Mouse (Mus musculus): ENCODE results near the gene Ibtk. TPM values are rescaled to one million over a fixed set of nuclear protein-coding genes. Genes with fewer than 3 reads are reported as not detected.

The Ibtk gene
- polyA plus RNA-seq, 1 experiment from 2014 or later = 44.8 TPM

DNA sequence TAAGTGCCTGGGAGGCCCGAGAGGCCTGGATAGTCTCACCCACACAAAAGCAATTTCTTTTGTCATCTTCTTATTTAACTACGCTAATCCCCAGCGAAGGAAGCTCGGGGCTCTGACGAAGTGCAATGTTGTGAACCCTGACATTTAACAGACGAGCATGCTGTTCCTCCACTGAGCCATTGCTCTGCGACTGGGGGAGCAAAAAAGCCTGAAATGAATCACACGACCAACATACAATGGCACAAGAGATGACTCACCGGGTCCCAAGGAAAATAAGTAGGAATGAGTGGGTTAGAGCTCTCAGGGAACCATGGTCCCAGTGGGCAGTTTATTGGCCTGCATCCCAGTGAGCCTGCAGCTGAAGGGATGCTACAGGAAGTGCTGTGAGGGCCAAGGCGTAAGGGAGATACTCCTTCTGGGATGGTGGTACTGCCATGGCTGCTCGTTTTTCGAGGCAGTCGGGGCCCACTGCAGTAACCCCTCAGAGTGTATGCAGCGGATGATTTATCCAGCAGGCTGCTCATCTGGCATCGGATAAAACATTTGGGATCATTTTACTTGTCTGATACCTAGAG lies 75.1 kb downstream of the Ibtk start:
- Histone ChIP-seq H3K27ac (ENCODE audit: low read depth) (no peak overlapping the region), H3K9ac (no peak overlapping the region), H3K4me1 (ENCODE audit: insufficient read depth) (no peaks in the 10 kb centered on the region), H3K4me2 (no peak overlapping the region), H3K27me3 (ENCODE audit: insufficient read depth, low read length) (no peaks in the 10 kb centered on the region), H3K4me3 (ENCODE audit: low read depth, low read length) (no peak overlapping the region), H3K9me3 (ENCODE audit: low read depth, low read length) (no peaks in the 10 kb centered on the region), H3K36me3 (ENCODE audit: insufficient read depth) (no peaks in the 10 kb centered on the region)
- TF ChIP-seq CTCF (IDR thresholded peaks at IDR 0.05; ENCODE audit: low read depth) = no peak
- ATAC-seq (ENCODE audit: insufficient read depth) (peak; percentile 78), DNase-seq (peak; percentile 63)
- WGBS = 42% methylated on average over 15 of the region's 15 CpGs

DNA sequence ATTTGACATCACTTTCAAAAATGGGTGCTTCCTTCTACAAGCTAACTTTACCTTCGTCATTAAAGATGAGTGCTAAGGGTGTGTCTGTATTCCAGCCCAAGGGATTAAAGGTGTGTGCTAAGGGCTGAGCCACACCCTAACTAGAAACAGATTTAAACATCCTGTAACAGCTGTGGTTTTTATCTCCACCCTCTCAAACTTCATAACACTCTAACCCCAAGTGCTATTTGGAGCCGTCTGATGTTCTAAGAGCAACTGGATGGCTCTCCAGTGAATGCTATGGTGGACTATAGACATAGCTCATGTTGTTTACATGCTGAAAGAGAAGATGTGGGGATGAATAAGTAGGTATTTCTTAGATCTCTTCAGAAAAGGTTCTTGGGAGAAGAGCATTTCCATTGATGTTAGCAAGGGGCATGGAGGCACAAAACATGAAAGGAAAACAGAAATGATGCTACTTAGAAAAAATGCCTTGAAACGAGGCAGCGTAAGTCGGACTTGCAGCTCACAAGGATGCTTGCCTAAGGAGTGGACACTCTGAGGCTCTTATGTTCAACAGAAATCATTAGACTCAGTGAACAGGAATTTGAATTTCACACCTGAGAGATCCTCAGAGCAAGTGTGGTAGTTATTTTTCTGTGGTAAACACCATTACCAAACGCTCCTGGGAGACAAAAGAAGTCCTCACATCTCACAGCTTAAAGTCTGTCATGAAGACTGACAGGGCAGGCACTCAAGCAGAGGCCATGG lies 77.4 kb downstream of the Ibtk start:
- H3K9me3 ChIP-seq (ENCODE audit: low read depth, low read length) = no peaks in the 10 kb centered on the region
- H3K36me3 ChIP-seq (ENCODE audit: insufficient read depth) = no peaks in the 10 kb centered on the region
- DNase-seq = no peak
- H3K4me2 ChIP-seq = no peak overlapping the region
- no peak for ATAC-seq (ENCODE audit: insufficient read depth)
- WGBS = 69% methylated on average over 6 of the region's 6 CpGs
- no peak overlapping the region for H3K9ac ChIP-seq
- TF ChIP-seq CTCF (IDR thresholded peaks at IDR 0.05; ENCODE audit: low read depth) = no peak
- H3K27ac ChIP-seq (ENCODE audit: low read depth) = no peak overlapping the region
- H3K4me3 ChIP-seq (ENCODE audit: low read depth, low read length) = no peak overlapping the region
- no peaks in the 10 kb centered on the region for H3K4me1 ChIP-seq (ENCODE audit: insufficient read depth)
- no peaks in the 10 kb centered on the region for H3K27me3 ChIP-seq (ENCODE audit: insufficient read depth, low read length)

DNA sequence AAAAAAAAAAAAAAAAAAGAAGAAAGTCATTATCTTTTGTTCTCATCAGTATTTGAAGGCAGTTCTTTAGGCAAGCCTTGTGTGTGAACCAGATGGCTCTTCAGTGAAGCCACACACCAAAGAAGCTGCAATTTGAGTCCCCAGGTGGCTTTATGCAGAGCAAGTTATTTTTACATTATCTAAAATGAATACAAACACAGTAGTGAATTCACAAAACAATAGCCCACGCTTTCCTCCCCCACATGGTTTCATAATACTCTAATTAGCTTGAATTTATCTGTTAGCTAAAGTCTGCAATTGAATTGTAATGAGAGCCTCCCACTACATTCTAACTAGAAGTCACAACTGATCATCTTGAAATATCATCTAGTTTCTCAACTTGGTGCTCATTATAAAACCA lies 84.8 kb downstream of the Ibtk start:
- Histone ChIP-seq H3K4me2 (no peak overlapping the region), H3K36me3 (ENCODE audit: insufficient read depth) (no peaks in the 10 kb centered on the region), H3K4me3 (ENCODE audit: low read depth, low read length) (no peak overlapping the region), H3K9me3 (ENCODE audit: low read depth, low read length) (no peaks in the 10 kb centered on the region), H3K27ac (ENCODE audit: low read depth) (no peak overlapping the region), H3K27me3 (ENCODE audit: insufficient read depth, low read length) (no peaks in the 10 kb centered on the region), H3K4me1 (ENCODE audit: insufficient read depth) (no peaks in the 10 kb centered on the region), H3K9ac (no peak overlapping the region)
- no peak for TF ChIP-seq CTCF (IDR thresholded peaks at IDR 0.05; ENCODE audit: low read depth)
- DNase-seq = no peak
- WGBS = 66% methylated on average over 1 of the region's 1 CpGs
- no peak for ATAC-seq (ENCODE audit: insufficient read depth)

DNA sequence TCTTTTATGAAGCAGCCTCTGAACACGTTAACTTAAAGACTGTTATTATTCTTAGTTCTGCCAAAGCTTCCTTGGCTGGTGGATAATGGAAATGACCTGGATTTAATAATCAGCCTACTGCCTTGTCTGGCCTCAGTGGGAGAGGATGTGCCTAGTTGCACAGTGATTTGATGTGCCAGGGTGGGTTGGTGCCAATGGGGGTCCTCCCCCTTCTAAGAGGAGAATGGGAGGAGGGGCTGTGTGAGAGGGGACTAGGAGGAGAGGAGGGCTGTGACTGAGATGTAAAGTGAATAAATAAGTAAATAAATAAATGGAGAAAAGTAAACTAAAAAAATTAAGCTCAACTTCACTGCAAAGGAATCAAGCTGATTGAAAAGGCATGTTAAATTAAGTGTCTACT lies 85.3 kb downstream of the Ibtk start:
- no peak for DNase-seq
- TF ChIP-seq CTCF (IDR thresholded peaks at IDR 0.05; ENCODE audit: low read depth) = no peak
- no peaks in the 10 kb centered on the region for H3K9me3 ChIP-seq (ENCODE audit: low read depth, low read length)
- no peak for ATAC-seq (ENCODE audit: insufficient read depth)
- no peaks in the 10 kb centered on the region for H3K27me3 ChIP-seq (ENCODE audit: insufficient read depth, low read length)
- no peak overlapping the region for H3K4me2 ChIP-seq
- H3K4me3 ChIP-seq (ENCODE audit: low read depth, low read length) = no peak overlapping the region
- H3K4me1 ChIP-seq (ENCODE audit: insufficient read depth) = no peaks in the 10 kb centered on the region
- H3K9ac ChIP-seq = no peak overlapping the region
- 82% methylated on average over 1 of the region's 1 CpGs for WGBS
- H3K27ac ChIP-seq (ENCODE audit: low read depth) = no peak overlapping the region
- H3K36me3 ChIP-seq (ENCODE audit: insufficient read depth) = no peaks in the 10 kb centered on the region

DNA sequence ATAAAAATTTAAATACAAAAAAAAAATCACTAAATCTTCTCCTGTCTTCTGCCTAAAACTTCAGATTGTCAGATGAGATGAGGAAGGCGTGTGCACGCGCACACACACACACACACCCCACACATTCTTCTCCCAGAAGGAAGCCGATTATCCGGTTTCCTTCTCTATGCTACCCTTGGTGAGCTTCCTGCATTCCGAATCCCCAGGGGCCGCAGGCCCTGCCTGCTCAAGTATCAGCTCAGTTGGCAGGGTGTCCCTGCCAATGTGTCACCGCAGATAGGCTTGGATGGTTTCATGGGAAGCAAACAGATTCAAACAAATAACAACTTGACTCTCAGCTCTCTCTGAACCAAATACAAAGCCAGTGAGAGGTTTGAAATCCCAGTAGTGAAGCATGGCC lies 86.0 kb downstream of the Ibtk start:
- H3K27me3 ChIP-seq (ENCODE audit: insufficient read depth, low read length) = no peaks in the 10 kb centered on the region
- WGBS = 22% methylated on average over 8 of the region's 8 CpGs
- no peaks in the 10 kb centered on the region for H3K36me3 ChIP-seq (ENCODE audit: insufficient read depth)
- no peak overlapping the region for H3K4me3 ChIP-seq (ENCODE audit: low read depth, low read length)
- ATAC-seq (ENCODE audit: insufficient read depth) = peak; percentile 56; the same call in 1 of the 2 replicates
- H3K9me3 ChIP-seq (ENCODE audit: low read depth, low read length) = no peaks in the 10 kb centered on the region
- no peaks in the 10 kb centered on the region for H3K4me1 ChIP-seq (ENCODE audit: insufficient read depth)
- H3K9ac ChIP-seq = no peak overlapping the region
- H3K4me2 ChIP-seq = no peak overlapping the region
- H3K27ac ChIP-seq (ENCODE audit: low read depth) = no peak overlapping the region
- DNase-seq = peak; percentile 53
- no peak for TF ChIP-seq CTCF (IDR thresholded peaks at IDR 0.05; ENCODE audit: low read depth)

DNA sequence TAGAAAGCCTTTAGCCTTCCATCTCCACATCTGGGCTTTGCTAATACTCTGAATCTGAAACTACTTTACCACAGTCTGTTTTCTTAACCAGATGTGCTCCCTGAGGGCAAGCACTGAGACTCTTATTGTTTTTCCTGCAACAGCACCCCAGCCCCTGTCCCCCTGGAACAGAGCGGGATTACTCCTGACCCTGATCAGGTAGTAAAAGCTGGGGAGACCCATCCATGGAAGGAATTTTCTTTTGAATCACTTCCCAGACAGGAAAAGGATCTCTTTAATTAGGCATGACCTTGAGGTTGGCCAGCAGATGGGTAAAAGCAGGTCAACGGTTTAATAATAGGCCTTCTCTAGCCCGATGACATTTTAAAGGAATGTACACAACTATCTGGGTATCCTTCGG lies 95.7 kb downstream of the Ibtk start:
- no peak for TF ChIP-seq CTCF (IDR thresholded peaks at IDR 0.05; ENCODE audit: low read depth)
- no peak overlapping the region for H3K9ac ChIP-seq
- no peak for ATAC-seq (ENCODE audit: insufficient read depth)
- H3K36me3 ChIP-seq (ENCODE audit: insufficient read depth) = no peaks in the 10 kb centered on the region
- DNase-seq = no peak
- no peaks in the 10 kb centered on the region for H3K9me3 ChIP-seq (ENCODE audit: low read depth, low read length)
- WGBS = 69% methylated on average over 4 of the region's 4 CpGs
- no peaks in the 10 kb centered on the region for H3K27me3 ChIP-seq (ENCODE audit: insufficient read depth, low read length)
- no peaks in the 10 kb centered on the region for H3K4me1 ChIP-seq (ENCODE audit: insufficient read depth)
- no peak overlapping the region for H3K4me3 ChIP-seq (ENCODE audit: low read depth, low read length)
- H3K27ac ChIP-seq (ENCODE audit: low read depth) = no peak overlapping the region
- H3K4me2 ChIP-seq = no peak overlapping the region

DNA sequence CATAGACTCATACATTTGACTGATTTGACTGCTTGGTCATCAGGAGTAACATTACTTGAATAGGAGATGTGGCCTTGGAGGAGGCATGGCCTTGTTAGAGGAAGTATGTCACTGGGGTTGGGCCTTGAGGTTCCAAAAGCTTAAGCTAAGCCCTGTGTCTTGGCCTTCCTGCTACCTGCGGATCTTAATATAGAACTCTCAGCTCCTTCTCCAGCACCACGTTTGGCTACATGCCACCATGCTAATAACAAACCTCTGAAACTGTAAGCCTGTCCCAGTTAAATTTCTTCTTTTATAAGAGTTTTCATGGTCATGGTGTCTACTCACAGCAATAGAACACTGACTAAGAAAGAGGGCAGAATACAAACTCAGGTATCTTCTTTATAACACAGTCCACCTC lies 110.9 kb downstream of the Ibtk start:
- no peak for TF ChIP-seq CTCF (IDR thresholded peaks at IDR 0.05; ENCODE audit: low read depth)
- Histone ChIP-seq H3K27ac (ENCODE audit: low read depth) (no peak overlapping the region), H3K27me3 (ENCODE audit: insufficient read depth, low read length) (no peaks in the 10 kb centered on the region), H3K4me3 (ENCODE audit: low read depth, low read length) (no peak overlapping the region), H3K9me3 (ENCODE audit: low read depth, low read length) (no peaks in the 10 kb centered on the region), H3K4me2 (no peak overlapping the region), H3K4me1 (ENCODE audit: insufficient read depth) (no peaks in the 10 kb centered on the region), H3K9ac (no peak overlapping the region), H3K36me3 (ENCODE audit: insufficient read depth) (no peaks in the 10 kb centered on the region)
- DNase-seq (no peak), ATAC-seq (ENCODE audit: insufficient read depth) (no peak)
- 69% methylated on average over 2 of the region's 2 CpGs for WGBS

Other genes with a start within 250 kb of the Ibtk start
- 23.1 and 24.6 TPM in 2 replicates for gene Tpbg, start 93.0 kb upstream of the Ibtk start, polyA plus RNA-seq (2014; fragmentation: Nextera tagmentation; extraction: Ambion mirVana)

Measured in lung, embryonic 14.5 days (tissue).